Mouse (Mus musculus) gastrocnemius, postnatal 36 days (tissue): ENCODE results near the gene Cdc40. TPM values are rescaled to one million over a fixed set of nuclear protein-coding genes. Genes with fewer than 3 reads are reported as not detected.
"Not testable (repeated sequence)": the region's sequence is repeated elsewhere in the genome, so short reads cannot be mapped to it uniquely, and the experiment has no call there.

Source experiments
- DNase-seq, 2 experiments: peaks; one replicate each; pipeline ENCODE4 v3.0.0; 2022
- intact Hi-C: fragments of 180-260 bp; cut with DNase I; formaldehyde crosslinking; loops from one replicate; pipeline ENCODE4 v1.15.1; 2025
- total RNA-seq, 2 experiments: library from RNA; stranded (reverse); gene quantifications; 2 replicates each; pipeline ENCODE4 v1.2.3; 2021

Cdc40 gene
- total RNA-seq, 2 experiments from 2014 or later = 5.3 to 6.5 TPM

DNA sequence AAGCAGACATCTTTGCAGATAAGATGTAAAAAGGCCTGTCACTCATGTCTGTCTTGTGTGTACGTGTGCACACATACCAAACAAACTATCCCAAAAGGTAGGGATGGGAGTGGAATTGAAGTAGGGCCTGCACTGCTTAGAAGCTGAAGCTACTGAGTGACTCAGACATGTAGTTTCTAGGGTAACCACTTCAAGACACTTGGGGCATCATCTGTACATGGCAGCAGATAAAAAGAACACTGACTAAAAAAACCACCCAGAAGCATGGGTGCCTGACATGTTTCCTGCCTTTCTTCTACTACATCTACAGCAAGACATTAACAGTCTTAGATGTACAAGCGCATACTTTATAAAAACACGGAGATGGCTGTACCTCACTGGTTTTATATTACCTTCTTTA, 4.9 kb downstream of the Cdc40 start:
- DNase-seq = no peak
- intact Hi-C loops = no loop called here

DNA sequence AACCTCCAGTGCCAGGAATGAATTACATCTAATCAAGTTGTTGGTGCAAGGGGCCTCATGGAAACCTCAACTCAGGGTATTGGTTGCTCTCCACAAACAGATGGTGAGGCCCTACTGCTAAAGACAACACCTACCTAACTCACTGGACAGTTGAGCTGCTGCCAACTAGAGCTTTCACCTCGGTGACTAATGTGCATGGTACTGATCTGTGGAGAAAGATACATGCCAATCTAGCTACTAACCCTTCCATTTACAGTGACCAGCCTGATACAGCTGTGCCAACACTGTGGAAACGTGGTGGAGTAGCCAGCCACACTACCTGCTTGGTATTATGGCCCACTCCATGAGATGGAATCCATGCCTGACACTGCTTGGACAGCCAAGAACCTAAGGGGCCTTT, 11.1 kb downstream of the Cdc40 start:
- intact Hi-C loops = no loop called here
- no peak for DNase-seq

DNA sequence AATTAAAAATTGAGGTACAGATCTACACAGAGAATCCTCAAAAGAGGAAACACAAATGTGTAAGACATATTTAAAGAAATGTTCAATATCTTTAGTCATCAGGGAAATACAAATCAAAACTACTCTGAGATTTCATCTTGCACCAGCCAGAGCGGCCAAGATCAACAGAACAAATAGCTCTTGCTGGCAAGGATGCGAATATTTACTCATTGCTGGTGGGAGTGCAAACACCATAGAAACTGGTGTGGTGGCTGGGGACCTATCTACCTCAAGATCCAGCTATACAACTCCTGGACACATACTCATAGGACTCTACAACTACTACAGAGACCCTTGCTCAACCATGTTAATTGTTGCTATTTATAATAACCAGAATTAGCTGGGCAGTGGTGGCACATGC, 11.8 kb downstream of the Cdc40 start:
- no peak for DNase-seq
- intact Hi-C loops = no loop called here

DNA sequence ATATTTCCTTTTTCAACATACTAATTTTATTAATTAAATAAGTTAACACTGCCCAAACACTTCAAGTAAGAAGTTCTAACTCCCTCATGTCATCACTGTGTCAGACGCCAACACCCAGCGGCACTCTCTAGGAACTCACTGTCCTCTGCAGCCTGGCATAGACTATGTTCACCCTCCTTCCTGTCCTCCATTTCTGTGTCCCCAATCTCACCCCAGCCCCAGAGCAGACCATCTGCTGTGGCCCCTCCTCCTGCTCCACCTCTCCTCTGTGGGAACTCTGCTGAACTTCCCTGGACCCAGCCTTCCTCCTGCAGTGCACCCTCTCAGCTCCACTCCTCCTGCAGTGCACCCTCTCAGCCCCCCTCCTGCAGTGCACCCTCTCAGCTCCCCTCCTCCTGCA, 15.0 kb downstream of the Cdc40 start:
- intact Hi-C loops = no loop called here

DNA sequence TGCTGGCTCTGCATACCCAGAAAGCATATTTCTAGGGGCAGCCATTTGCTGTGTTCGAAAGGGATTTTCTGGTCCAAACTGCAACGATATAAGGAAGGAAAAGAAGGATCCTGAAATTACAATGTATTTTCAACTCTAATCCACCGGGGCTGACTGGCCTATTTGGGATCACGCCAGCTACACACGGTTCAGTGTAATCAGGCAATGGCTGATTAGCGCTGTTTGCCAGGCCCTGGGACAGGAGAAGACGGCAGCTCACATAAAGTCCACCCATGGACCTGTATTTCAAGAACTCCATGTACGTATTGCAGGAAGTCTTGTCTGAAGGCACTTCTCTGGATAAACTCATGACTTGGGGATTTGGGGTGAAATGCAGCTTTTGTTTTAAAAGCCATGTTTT, 25.5 kb downstream of the Cdc40 start:
- intact Hi-C loops = no loop called here

More for the DNA sequence above, 15.0 kb downstream of the Cdc40 start:
- DNase-seq = no peak

DNA sequence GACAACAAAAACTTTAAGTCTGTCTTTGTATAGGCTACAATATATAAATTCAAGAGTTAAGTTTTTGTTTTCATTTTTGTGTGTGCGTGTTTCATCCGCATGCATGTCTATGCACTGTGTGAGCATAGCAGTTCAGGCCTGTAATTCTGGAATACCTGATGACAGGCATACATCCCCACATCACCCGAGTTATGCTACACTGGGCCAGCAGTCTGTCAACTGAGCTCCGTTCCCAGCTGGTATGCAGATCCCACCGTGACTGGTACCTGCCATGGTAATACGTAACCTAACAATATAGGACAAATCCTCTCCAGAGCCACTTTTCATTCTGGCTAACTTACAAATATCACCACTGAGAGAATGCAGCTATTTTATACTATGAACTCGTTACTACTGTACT, 26.4 kb downstream of the Cdc40 start:
- intact Hi-C loops = no loop called here
- DNase-seq = no peak

More for the DNA sequence above, 25.5 kb downstream of the Cdc40 start:
- no peak for DNase-seq

DNA sequence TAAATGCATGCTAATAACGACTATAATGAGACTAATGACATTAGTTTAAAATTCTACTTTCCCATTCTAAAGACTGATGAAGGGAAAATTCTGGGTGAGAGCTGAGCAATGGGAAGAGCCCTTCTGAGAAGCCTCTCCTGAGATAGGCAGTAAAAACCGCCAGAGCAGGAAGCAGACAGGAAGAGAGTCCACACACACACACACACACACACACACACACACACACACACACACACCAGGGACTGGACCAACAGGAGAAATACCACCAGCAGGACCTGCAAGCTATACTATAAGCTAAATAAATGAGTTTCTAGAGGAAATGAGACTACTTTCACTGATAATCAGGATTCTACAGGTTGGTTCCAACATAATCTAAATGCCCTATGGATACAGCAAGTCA, 27.5 kb downstream of the Cdc40 start:
- intact Hi-C loops = no loop called here
- DNase-seq = no peak

DNA sequence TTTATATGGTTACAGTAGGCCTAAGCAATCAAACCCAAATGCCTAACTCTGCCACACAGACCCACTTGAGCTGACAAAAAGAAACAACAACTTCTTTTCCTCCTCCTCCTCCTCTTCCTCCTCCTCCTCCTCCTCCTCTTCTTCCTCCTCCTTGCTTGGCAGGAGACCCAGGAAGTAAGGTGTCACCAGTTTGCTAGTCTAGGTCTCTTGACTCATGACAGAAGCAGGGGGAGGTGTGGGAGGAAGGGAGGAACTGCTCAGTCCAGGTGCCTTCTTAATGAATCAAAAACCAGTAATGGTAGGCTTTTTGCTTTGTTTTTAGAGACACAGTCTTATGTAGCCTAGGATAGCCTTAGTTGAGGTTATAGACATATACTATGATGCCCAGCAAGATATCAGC, 32.0 kb downstream of the Cdc40 start:
- intact Hi-C loops = no loop called here
- DNase-seq = no peak

DNA sequence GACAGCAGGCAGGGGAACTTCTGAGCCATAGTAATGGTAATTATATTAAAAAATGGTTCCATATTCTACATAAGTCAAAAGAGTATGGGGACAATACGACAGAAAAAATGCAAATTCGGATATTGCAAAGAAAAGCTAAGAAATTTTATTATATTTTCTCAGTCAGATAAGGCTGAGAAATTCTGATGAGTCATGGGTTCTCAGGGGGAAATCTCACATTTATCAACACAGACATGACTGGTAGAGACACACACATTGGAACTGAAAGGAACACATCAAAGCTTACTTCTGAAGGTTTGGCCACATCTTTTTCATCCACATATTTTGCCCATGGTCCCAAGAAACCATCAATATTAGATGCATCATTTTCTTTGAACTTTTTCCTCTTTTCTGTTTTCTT, 32.5 kb downstream of the Cdc40 start:
- no peak for DNase-seq
- intact Hi-C loops = no loop called here

DNA sequence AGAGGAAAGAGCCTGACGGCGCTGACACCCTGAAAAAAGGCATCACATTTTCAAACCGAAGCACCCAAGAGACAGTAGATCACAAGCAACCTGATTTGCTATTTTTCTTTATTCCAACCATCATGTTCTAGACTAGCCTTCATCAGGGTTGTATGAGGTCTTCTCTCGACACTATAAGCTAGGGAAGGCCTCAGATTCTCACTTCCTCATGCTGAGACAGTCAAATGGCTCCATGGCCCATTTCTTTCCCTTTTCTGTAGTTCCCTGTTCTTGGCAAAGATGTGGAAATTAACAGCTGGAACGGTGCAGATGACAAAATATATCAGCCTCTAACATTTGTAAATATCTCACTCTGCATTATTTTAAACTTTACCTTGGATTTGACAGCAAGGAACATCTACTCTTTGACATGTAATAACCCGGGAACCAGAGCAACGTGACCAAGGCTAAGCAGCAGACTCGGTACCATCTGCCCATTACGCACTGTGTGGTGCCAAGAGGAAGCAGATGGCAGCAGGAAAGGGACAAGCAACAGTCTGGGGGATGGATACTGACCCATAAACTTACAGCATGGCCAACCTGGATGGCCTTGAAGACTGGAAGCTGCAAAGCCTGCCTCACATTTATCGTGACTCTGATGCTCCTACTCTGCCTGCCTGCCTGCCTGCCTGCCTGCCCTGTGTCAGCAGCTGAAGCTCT, 35.8 kb downstream of the Cdc40 start:
- no peak for DNase-seq
- intact Hi-C loops = no loop called here

DNA sequence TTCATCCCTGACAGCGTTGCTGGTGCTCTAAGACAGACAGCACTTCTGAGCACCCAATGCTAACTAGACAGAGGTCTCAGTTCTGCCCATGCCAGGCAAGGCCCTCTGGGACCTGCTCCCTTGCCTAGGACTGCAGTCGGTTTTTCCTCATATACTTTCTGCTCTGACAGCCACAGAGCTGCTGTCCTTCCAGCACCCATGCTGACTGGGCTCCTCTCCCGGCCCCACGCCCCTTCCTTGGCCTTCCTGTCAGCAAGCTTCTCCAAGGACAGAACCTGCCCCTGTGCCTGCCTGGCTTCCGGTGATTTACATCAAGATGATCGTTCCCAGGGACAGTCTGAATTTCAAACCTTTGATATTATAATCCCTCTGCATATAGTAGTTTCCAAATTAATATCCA, 37.5 kb downstream of the Cdc40 start:
- intact Hi-C loops = no loop called here
- no peak for DNase-seq

DNA sequence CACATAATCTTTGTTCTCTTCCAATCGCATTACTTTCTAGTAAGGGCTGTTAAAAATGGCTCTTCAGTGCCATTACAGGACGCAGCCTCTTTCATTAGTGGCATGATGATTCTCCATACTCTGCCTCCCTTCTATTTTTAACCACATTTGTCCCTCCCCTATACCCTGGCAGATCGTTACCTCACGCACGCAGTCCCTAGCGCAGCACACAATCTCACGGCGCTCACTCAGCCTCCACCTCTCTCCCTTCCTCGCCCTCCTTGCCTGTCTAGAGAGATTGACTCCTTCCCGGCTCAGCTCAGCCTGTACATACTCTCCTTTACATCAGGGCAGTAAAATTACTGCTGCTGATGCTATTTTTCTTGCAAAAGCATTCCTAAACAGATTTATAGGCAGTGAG, 38.6 kb downstream of the Cdc40 start:
- intact Hi-C loops = no loop called here
- no peak for DNase-seq

DNA sequence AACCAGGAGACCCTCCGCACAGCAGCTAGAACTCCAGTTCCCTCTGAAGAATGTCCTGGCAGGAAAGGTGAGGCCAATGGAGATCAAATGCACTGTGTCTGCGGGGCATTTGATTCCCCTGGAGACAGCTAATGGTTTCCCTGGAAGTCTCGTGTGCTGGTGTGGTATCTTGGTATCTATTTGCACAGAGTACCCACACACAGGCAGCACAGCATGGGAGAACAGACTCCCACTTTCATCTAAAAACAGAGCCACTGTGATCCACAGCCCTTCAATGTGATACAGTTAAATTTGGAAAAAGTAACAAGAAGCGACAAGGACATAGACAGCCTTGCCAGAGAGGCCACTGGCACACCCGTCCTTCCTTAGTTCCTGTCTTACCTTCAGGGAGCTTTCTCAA, 39.3 kb downstream of the Cdc40 start:
- intact Hi-C loops = no loop called here
- no peak for DNase-seq

DNA sequence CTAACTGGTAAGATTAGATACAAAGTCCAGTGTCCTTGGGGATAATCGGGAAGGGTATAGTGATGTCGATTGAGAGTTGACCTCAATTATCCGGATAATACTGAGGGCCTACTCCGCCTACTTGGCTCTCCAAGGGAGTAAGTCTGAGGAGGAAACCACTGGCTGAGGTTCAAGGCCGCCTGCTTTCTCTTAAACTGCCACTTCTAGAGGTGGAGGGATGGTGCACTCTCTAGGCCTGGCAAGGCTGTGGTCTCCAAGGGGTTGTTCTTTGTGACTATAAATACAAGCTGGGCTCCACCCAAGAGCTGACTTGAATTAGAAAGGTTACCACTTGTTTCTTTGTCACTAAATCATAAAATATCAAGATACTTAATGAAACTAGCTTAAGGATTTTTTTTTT, 43.0 kb downstream of the Cdc40 start:
- no peak for DNase-seq
- intact Hi-C loops = no loop called here

DNA sequence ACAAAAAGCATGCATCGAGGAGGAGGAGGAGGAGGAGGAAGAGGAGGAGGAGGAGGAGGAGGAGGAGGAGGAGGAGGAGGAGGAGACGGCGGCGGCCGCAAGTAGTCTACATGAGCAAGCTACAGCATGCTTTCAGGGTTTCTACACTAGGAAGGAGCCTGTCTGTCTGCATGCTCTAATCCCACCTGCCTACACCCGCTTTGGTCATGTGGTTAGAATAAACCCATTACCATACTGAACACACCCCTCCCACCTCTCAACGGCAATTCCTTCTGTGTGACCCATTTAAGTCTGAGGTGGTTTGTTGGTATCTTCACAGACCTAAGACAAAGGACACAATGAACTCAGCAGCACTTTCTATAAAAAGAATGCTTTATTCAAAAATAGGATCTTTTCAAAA, 51.8 kb downstream of the Cdc40 start:
- DNase-seq = no peak
- intact Hi-C loops = no loop called here

DNA sequence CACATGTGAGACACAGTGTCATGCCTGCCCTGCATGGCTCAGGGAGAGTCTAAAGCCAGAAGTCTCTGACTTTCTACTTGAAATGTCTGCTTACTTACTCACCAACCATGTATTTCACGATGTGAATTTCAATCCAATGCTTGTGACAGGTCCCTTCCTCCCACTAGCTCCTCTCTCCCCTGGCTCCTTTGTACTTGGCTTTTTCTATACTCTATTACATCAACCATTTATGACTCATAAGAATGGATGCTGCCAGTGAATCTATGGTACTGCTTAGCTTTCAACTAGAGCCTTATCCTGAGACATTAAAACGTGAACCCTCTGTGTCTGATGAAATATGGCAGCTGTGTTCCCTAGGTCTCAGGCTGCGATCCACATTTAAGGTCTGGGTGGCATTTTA, 52.8 kb downstream of the Cdc40 start:
- intact Hi-C loops = no loop called here
- DNase-seq = no peak

DNA sequence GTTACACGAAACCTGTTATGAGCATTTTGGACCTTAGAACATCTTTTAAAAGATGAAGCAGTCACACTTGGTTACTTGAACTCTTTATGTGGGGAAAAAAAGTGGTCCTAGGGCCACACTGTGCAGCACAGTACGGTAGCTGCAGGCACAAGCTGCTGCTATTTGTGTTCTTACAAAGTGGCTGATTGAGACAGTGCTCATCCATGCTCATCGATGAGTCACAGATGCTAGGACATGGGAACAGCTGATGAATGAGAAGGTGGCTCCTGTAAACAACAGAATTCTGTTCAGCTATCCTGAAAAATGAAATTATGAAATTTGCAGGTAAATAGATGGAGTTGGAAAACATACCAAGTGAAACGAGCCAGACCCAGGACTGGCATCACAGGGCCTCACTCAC, 55.4 kb downstream of the Cdc40 start:
- intact Hi-C loops = no loop called here
- DNase-seq = no peak

DNA sequence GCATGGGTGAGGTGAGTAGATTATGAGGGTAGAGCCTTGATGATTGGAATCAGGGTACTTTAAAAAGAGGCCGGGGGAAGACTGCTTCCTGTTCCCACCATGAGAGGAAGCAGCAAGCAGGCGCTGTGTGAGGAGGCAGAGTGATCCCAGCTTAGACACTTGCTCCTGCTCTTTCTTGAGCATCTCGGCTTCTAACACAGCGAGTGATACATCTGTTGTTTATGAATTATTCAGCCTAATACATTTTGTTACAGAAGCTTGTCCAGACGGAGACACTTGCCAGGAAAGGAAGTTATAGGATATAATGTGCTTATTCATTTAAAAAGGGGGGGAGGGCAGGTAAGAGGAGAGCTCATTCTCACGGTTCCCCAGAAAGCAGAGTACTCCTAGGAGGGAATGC, 57.2 kb downstream of the Cdc40 start:
- DNase-seq = no peak
- intact Hi-C loops = no loop called here

DNA sequence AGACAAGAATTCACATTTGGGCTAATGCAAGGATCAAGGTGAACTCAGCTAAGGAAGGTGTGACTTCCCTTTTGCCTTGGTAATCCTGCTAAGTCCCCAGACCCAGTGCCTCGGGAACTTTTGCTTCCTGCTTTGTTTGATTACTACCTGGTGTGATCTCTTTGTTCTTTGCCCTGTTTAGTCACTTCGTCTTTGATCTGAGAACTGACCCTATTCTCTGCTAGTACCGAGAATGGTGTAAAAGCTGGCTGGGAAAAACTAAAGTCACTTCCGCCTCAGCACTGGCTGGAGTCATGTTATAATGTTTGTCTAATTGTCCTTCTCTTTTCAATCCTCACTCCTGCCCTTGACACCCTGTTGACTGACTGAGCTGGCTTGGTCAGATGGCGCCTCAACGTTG, 66.6 kb downstream of the Cdc40 start:
- intact Hi-C loops = no loop called here
- no peak for DNase-seq

DNA sequence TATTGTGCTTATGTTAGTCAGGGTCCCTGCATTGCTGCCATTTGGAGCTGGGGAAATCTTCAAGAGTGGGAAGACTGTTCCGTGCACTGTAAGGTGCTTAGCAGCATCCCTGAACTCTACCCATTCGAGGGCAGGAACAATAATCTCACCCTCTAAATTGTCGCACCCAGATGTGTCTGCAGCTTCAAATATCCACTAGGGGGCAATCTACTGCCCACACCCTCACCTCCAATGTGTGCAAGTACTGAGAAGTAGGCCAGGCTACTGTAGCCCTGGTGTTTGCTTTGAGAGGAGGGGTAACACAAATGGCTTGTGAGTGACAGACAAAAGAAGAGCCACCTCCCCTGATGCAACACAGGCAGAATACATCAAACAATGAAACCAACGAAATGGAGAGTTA, 69.5 kb downstream of the Cdc40 start:
- no peak for DNase-seq
- intact Hi-C loops = no loop called here

DNA sequence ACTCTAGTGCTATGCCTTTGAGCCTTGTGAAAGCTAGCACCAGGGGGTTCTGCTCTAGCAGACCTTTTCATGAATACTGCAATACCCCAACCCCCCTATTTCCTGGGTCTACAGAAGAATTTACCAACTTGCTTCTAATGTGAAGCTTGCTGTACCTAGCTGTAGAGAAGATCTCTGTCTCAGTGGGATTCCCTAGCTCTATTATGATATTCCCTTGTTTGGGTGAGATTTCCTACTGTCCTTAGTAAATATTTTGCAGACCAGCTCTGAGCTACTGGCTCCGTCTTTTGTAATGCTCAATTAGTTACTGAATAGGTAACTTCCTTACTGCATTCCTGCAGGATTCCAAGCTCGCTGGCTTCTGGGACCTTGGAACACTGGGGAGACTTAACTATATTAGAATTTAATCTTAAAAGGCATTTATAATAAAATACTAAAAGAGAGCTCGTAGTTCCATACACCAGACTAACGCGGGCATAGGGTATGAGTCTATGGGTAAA, 73.7 kb downstream of the Cdc40 start:
- intact Hi-C loops, DNase-seq: not testable (repeated sequence)

DNA sequence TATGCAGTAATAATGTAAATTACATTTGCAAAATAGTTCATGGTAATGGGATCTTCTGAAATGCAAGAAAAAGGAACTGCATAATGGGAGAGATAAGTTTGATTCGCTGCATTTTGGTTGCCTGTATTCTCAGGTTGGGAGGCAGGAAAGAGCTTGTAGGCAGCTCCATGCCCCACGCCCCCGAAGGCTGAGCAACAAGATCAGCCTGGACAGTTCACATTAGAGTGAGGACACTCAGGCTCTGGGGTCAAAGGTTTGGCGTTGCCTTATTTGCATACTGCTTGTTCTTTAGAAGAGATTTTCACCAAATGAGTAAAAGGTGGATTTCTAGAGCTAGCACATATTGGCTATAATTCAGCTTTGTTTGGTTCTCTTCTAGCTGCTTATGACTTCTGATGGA, 76.9 kb downstream of the Cdc40 start:
- no peak for DNase-seq
- intact Hi-C loops = no loop called here

DNA sequence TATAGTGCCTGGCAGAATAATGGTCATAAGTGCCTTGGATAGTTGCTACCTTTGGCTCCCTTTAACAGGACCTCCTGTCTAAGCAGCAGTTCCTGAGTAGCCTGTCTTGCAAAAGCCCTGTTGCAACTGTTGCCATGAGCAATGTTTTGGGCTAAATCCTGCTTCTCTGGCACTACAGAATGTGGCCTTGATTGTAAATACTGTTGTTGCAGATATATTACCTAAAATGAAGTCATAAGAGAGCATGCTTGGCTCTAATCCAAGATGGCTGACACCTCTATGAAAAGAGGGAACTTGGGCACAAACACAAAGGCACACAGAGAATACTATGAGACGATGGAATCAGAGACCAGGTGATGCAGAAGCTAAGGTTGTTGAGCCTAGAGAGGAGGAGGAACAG, 77.9 kb downstream of the Cdc40 start:
- intact Hi-C loops = no loop called here
- no peak for DNase-seq
